Mouse (Mus musculus) myocyte (in vitro differentiated cells): ENCODE measurements around the gene Dlg2. TPM values are rescaled to one million over a fixed set of nuclear protein-coding genes. Genes with fewer than 3 reads are reported as not detected.

Source experiments
- H3K27me3 ChIP-seq: one replicate; pipeline ENCODE4 v1.6.1; 2011; ENCODE audit not compliant: control insufficient read depth, insufficient read depth, insufficient read length
- H3K36me3 ChIP-seq: one replicate; pipeline ENCODE4 v1.6.1; 2011; ENCODE audit not compliant: control insufficient read depth, insufficient read depth
- H3K4me2 ChIP-seq: one replicate; pipeline ENCODE4 v1.6.1; 2011; ENCODE audit warnings: low read depth, control low read depth
- H3K4me3 ChIP-seq: one replicate; pipeline ENCODE4 v1.5.1; 2011; ENCODE audit warnings: mild to moderate bottlenecking, control low read depth, moderate library complexity
- H3K79me2 ChIP-seq: one replicate; pipeline ENCODE4 v1.6.1; 2011; ENCODE audit not compliant: control insufficient read depth, insufficient read depth
- H3ac ChIP-seq: one replicate; pipeline ENCODE4 v1.6.1; 2011; ENCODE audit not compliant: control insufficient read depth, insufficient read length
- CEBPB ChIP-seq: IDR thresholded peaks from 2 replicates; pipeline ENCODE4 v1.6.1; 2011; ENCODE audit warnings: mild to moderate bottlenecking, moderate library complexity; ENCODE audit not compliant: poor library complexity, insufficient read depth, severe bottlenecking
- E2F4 ChIP-seq: IDR thresholded peaks from one replicate; pipeline ENCODE4 v1.6.1; 2011; ENCODE audit warnings: mild to moderate bottlenecking, control low read depth, moderate library complexity; ENCODE audit not compliant: insufficient read depth
- MAX ChIP-seq: IDR thresholded peaks from one replicate; pipeline ENCODE4 v1.6.1; 2011; ENCODE audit warnings: low read depth, mild to moderate bottlenecking, control low read depth
- MYOD1 ChIP-seq, 3 experiments: IDR thresholded peaks; one replicate each; pipeline ENCODE4 v1.6.1; 2011; ENCODE audit warnings: control low read depth in 2 of 3, low read depth in 2 of 3, mild to moderate bottlenecking in 2 of 3, moderate library complexity in 1 of 3; ENCODE audit not compliant: insufficient read length in 2 of 3, control insufficient read depth in 1 of 3
- MYOG ChIP-seq, 3 experiments: IDR thresholded peaks; one replicate each; pipeline ENCODE4 v1.6.1; 2011; ENCODE audit warnings: control low read depth in 2 of 3, low read depth in 2 of 3, mild to moderate bottlenecking in 2 of 3; ENCODE audit not compliant: insufficient read length in 2 of 3, control insufficient read depth in 1 of 3, insufficient read depth in 1 of 3
- POLR2A ChIP-seq: IDR thresholded peaks from one replicate; pipeline ENCODE4 v1.6.1; 2011; ENCODE audit warnings: low read depth, mild to moderate bottlenecking, control low read depth, moderate library complexity; ENCODE audit not compliant: insufficient read length
- POLR2AphosphoS2 ChIP-seq: IDR thresholded peaks from one replicate; pipeline ENCODE4 v1.6.1; 2011; ENCODE audit warnings: low read depth, control low read depth; ENCODE audit not compliant: insufficient read length
- REST ChIP-seq: IDR thresholded peaks from one replicate; pipeline ENCODE4 v1.6.1; 2011; ENCODE audit warnings: mild to moderate bottlenecking, control low read depth, moderate library complexity; ENCODE audit not compliant: insufficient read depth, insufficient read length
- SRF ChIP-seq: IDR thresholded peaks from one replicate; pipeline ENCODE4 v1.6.1; 2011; ENCODE audit warnings: low read depth; ENCODE audit not compliant: control insufficient read depth, insufficient read length
- TCF12 ChIP-seq: IDR thresholded peaks from one replicate; pipeline ENCODE4 v1.6.1; 2011; ENCODE audit warnings: mild to moderate bottlenecking, control low read depth; ENCODE audit not compliant: poor library complexity, insufficient read depth, severe bottlenecking
- TCF3 ChIP-seq: IDR thresholded peaks from one replicate; pipeline ENCODE4 v1.6.1; 2011; ENCODE audit warnings: low read depth, control low read depth; ENCODE audit not compliant: insufficient read length
- USF1 ChIP-seq: IDR thresholded peaks from one replicate; pipeline ENCODE4 v1.6.1; 2011; ENCODE audit warnings: low read depth, mild to moderate bottlenecking, control low read depth, moderate library complexity
- polyA plus RNA-seq: library from polyadenylated mRNA; unstranded; fragments of >200 nt; fragmentation: generic; extraction: Trizol; gene quantifications from one replicate; pipeline ENCODE4 v1.2.1, GENCODE M21; 2012; ENCODE audit warnings: missing spikeins

Dlg2 gene
- polyA plus RNA-seq, 1 experiment = 0.65 TPM

DNA sequence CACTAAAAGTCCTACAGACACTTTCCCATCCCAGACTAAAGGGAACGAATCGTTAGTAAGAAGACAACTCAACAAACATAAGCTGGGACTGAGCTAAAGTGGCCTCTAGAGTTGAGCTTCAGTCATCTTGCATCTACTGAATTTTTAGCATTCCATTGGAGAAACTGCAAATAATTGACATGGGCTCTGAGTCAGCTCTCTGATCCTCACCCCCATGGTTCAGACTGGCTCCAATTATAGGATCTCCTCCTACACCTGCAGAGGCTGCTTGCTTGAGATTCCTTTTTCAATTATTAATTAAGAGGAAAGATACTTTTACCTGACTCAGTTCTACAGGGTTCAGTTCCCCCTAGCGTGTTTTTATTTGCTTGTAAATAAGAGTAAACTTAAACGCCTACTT is 1798.9 kb downstream of the Dlg2 start:
- Histone ChIP-seq H3K79me2 (no peaks in the 10 kb centered on the region), H3K4me2 (no peak overlapping the region), H3ac (no peak overlapping the region), H3K4me3 (no peak overlapping the region), H3K36me3 (no peaks in the 10 kb centered on the region), H3K27me3 (no peaks in the 10 kb centered on the region)
- TF ChIP-seq CEBPB (no peak), USF1 (no peak), TCF3 (no peak), REST (no peak), POLR2AphosphoS2 (no peak), MAX (no peak)

DNA sequence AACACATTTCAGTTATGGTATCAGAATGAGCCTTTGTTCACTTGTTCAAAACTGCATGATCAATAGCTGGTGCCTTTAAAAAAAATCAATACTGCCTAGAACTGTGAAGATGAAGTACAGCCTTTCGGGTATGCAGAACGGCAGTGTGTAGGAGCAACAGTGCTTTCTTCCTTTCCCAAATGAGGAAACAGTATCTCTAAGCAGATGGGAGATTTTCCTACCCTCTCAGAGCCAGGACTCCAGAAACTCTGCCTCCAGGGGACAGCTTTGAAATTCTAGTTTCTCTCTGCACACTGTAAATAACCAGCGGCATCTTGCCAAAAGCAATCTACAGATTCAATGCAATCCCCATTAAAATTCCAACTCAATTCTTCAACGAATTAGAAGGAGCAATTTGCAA is 1801.2 kb downstream of the Dlg2 start:
- Histone ChIP-seq H3K27me3 (no peaks in the 10 kb centered on the region), H3K79me2 (no peaks in the 10 kb centered on the region), H3K4me3 (no peak overlapping the region), H3K4me2 (no peak overlapping the region), H3K36me3 (no peaks in the 10 kb centered on the region), H3ac (no peak overlapping the region)
- TF ChIP-seq MYOG (IDR thresholded peaks at IDR 0.05; ENCODE audit: control insufficient read depth in 1 of 3, insufficient read depth in 1 of 3, insufficient read length in 2 of 3, low read depth in 2 of 3) = no peak
- TF ChIP-seq TCF12 = no peak
- TF ChIP-seq USF1 = no peak
- TF ChIP-seq SRF = no peak
- no peak for TF ChIP-seq E2F4
- TF ChIP-seq MAX = no peak
- TF ChIP-seq CEBPB = no peak
- no peak for TF ChIP-seq TCF3
- TF ChIP-seq MYOD1 (IDR thresholded peaks at IDR 0.05; ENCODE audit: control insufficient read depth in 1 of 3, insufficient read length in 2 of 3, low read depth in 2 of 3) = no peak
- TF ChIP-seq REST = no peak
- TF ChIP-seq POLR2AphosphoS2 = no peak
- no peak for TF ChIP-seq POLR2A

DNA sequence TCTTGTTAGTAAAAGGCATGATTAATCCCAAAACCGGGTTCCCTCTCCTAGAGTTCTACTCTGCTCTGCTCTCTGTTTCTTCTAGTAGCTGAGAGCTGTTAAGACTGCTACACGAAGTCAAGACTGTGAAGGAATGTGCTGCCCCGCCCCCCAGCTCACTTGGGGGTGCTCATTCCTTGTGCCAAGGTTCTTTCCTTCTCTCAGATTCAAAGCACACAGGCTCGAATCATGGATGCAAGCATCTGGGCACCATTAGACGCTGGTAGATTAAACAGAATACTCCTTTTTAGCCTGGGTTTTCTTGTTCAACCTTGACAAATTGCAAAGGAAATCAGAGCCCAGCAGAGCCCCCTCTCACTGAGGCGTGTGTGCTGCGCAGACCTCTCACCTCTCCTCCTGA is 1804.5 kb downstream of the Dlg2 start:
- Histone ChIP-seq H3K79me2 (no peaks in the 10 kb centered on the region), H3ac (no peak overlapping the region), H3K27me3 (no peaks in the 10 kb centered on the region), H3K36me3 (no peaks in the 10 kb centered on the region), H3K4me2 (no peak overlapping the region), H3K4me3 (no peak overlapping the region)
- no peak for TF ChIP-seq USF1
- TF ChIP-seq REST = no peak
- TF ChIP-seq SRF = no peak
- no peak for TF ChIP-seq TCF12
- no peak for TF ChIP-seq POLR2AphosphoS2
- no peak for TF ChIP-seq MYOG (IDR thresholded peaks at IDR 0.05; ENCODE audit: control insufficient read depth in 1 of 3, insufficient read depth in 1 of 3, insufficient read length in 2 of 3, low read depth in 2 of 3)
- no peak for TF ChIP-seq MAX
- TF ChIP-seq TCF3 = no peak
- no peak for TF ChIP-seq POLR2A
- TF ChIP-seq MYOD1 (IDR thresholded peaks at IDR 0.05; ENCODE audit: control insufficient read depth in 1 of 3, insufficient read length in 2 of 3, low read depth in 2 of 3) = no peak
- no peak for TF ChIP-seq E2F4
- TF ChIP-seq CEBPB = no peak

DNA sequence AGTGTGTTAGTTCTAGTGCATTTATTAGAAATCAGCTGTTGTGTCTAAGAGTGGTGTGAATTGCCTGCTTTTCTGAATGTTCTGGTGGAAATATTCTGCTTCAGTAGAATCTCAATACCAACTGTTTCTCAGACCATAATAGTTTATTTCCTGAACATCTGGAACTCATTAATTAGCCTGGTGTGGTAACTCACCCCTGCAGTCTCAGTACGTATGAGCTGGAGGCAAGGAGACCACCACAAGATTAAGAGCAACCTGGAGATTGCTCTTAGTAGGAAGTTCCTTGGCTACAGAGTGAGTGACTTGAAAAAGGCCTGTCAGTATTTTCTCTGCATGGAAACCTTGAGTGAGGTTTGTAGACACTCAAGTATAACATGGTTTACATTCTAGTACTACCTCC is 1810.6 kb downstream of the Dlg2 start:
- Histone ChIP-seq H3K79me2 (no peaks in the 10 kb centered on the region), H3K36me3 (no peaks in the 10 kb centered on the region), H3K27me3 (no peaks in the 10 kb centered on the region), H3ac (no peak overlapping the region), H3K4me2 (no peak overlapping the region), H3K4me3 (no peak overlapping the region)
- TF ChIP-seq MAX (no peak), MYOG (IDR thresholded peaks at IDR 0.05; ENCODE audit: control insufficient read depth in 1 of 3, insufficient read depth in 1 of 3, insufficient read length in 2 of 3, low read depth in 2 of 3) (no peak), POLR2A (no peak), MYOD1 (IDR thresholded peaks at IDR 0.05; ENCODE audit: control insufficient read depth in 1 of 3, insufficient read length in 2 of 3, low read depth in 2 of 3) (no peak)

DNA sequence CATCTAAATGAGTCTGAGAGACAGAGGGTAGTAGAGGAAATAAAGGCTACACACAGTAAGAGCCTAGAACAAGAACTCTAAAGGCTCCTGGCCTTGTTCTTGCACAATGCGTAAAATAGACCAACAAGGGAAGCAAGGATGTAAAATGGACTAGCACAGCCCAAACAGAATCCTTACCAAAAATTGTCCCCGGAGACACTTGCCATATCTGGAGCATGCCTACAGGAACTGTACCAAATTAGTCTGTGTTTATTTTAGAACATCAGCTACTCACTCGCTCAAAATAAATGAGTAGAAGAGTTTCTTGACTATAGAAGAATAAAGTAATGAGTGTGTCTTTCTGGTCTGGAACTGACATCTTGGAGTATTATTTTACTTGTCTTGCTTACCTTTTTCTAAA is 1812.3 kb downstream of the Dlg2 start:
- TF ChIP-seq MAX (no peak), POLR2A (no peak), POLR2AphosphoS2 (no peak), E2F4 (no peak), TCF3 (no peak), SRF (no peak), CEBPB (no peak), MYOD1 (IDR thresholded peaks at IDR 0.05; ENCODE audit: control insufficient read depth in 1 of 3, insufficient read length in 2 of 3, low read depth in 2 of 3) (no peak), TCF12 (no peak), USF1 (no peak), REST (no peak), MYOG (IDR thresholded peaks at IDR 0.05; ENCODE audit: control insufficient read depth in 1 of 3, insufficient read depth in 1 of 3, insufficient read length in 2 of 3, low read depth in 2 of 3) (no peak)
- Histone ChIP-seq H3K36me3 (no peaks in the 10 kb centered on the region), H3K79me2 (no peaks in the 10 kb centered on the region), H3ac (no peak overlapping the region), H3K4me3 (no peak overlapping the region), H3K27me3 (no peaks in the 10 kb centered on the region), H3K4me2 (no peak overlapping the region)
